ENCODE assay signal across 13 mouse cellular contexts in the genomic region with DNA sequence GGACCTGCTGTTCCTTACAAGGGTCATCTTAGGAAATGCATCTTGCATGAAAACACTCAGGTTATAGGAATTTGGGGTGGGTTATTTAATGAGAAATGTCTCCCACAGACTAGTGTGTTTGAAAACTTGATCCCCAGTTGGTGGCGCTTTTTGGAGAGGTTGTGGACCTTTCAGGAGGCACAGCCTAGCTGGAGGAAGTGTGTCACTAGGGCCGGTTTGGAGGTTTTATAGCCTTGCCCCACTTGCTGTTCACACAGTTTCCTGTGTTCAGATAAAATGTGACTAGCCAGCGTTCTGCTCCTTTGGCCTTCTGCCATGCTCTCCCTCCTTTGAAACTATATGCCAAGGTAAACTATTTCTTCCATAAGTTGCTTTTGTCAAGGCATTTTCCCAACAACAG.
"Had no signal": no experiment of that assay in that cellular context is flagged by ENCODE, and none has a peak within 500 bp of the region (broad histone marks: within the 10 kb centered on the region; RNA-seq: fewer than 3 reads in every experiment).

No protein-coding gene starts in this region.

- DNase-seq: kidney, postnatal 14 days; lung, adult 2 months; lung, postnatal 36 days; right cerebral cortex, adult 18-20 months; right cerebral cortex, postnatal 25 days; thymus, postnatal 14 days had no signal

- H3K9me3 ChIP-seq: limb, embryonic 10.5 days; liver, embryonic 15.5 days; midbrain, embryonic 13.5 days had no signal

- H3K9ac ChIP-seq: kidney, embryonic 15.5 days; liver, embryonic 15.5 days; midbrain, embryonic 13.5 days had no signal

- H3K4me3 ChIP-seq: kidney, embryonic 15.5 days; left cerebral cortex, adult 2 months; limb, embryonic 10.5 days; liver, embryonic 15.5 days; midbrain, embryonic 13.5 days had no signal

- ATAC-seq: lung, postnatal 0 days; midbrain, embryonic 13.5 days had no signal

- H3K4me1 ChIP-seq: midbrain, embryonic 13.5 days had no signal

- H3K27ac ChIP-seq: kidney, embryonic 15.5 days; left cerebral cortex, adult 2 months; limb, embryonic 10.5 days; liver, embryonic 15.5 days; midbrain, embryonic 13.5 days had no signal

- H3K36me3 ChIP-seq: limb, embryonic 10.5 days; midbrain, embryonic 13.5 days had no signal

- H3K4me2 ChIP-seq: kidney, embryonic 15.5 days; liver, embryonic 11.5 days; liver, embryonic 15.5 days; midbrain, embryonic 13.5 days had no signal

- H3K27me3 ChIP-seq: kidney, embryonic 15.5 days; liver, embryonic 15.5 days; midbrain, embryonic 13.5 days had no signal
